ENCODE assay signal across 14 mouse cellular contexts in genomic region chr9:112793537-112793936, GRCm38 (mm10).
DNase-seq lines count a peak whose midpoint lies in the region; ATAC-seq and TF ChIP-seq lines count a peak whose summit lies in the region.
"Had no signal": no experiment of that assay in that cellular context is flagged by ENCODE, and none has a peak within 500 bp of the region (broad histone marks: within the 10 kb centered on the region; RNA-seq: fewer than 3 reads in every experiment).

No protein-coding gene starts in this region.

- no peaks in the 10 kb centered on the region for H3K4me1 ChIP-seq in hindbrain, embryonic 11.5 days (replicated peaks; ENCODE audit: control insufficient read depth, insufficient read depth, low read length)
- no peaks in the 10 kb centered on the region for H3K4me1 ChIP-seq in hindbrain, embryonic 10.5 days (replicated peaks)
- no peaks in the 10 kb centered on the region for H3K4me1 ChIP-seq in midbrain, embryonic 14.5 days (ENCODE audit: control insufficient read depth, insufficient read depth, low read length)
- no peaks in the 10 kb centered on the region for H3K4me1 ChIP-seq in midbrain, embryonic 11.5 days (ENCODE audit: control insufficient read depth, insufficient read depth, low read length)
- no peaks in the 10 kb centered on the region for H3K4me1 ChIP-seq in stomach, postnatal 0 days (replicated peaks; ENCODE audit: control insufficient read depth, insufficient read depth)
- H3K4me1 ChIP-seq: embryonic facial prominence, embryonic 15.5 days; hindbrain, embryonic 15.5 days; limb, embryonic 12.5 days had no signal

- TF ChIP-seq EP300 in stomach, postnatal 0 days (optimal IDR thresholded peaks at IDR 0.05), result no peak

- no peak overlapping the region for H3K27ac ChIP-seq in hindbrain, embryonic 11.5 days (ENCODE audit: low read depth, low read length)
- H3K27ac ChIP-seq in hindbrain, embryonic 10.5 days, result no peak overlapping the region
- H3K27ac ChIP-seq in midbrain, embryonic 14.5 days (replicated peaks; ENCODE audit: low read depth, low read length), result no peak overlapping the region
- no peak overlapping the region for H3K27ac ChIP-seq in midbrain, embryonic 11.5 days (ENCODE audit: low read depth, low read length)
- no peak overlapping the region for H3K27ac ChIP-seq in stomach, postnatal 0 days (replicated peaks)
- H3K27ac ChIP-seq: embryonic facial prominence, embryonic 15.5 days; hindbrain, embryonic 15.5 days; limb, embryonic 12.5 days had no signal

- H3K36me3 ChIP-seq in hindbrain, embryonic 11.5 days (ENCODE audit: control insufficient read depth, insufficient read depth, low read length), result no peaks in the 10 kb centered on the region
- no peaks in the 10 kb centered on the region for H3K36me3 ChIP-seq in hindbrain, embryonic 10.5 days
- no peaks in the 10 kb centered on the region for H3K36me3 ChIP-seq in midbrain, embryonic 14.5 days (ENCODE audit: control insufficient read depth, insufficient read depth, low read length)
- no peaks in the 10 kb centered on the region for H3K36me3 ChIP-seq in midbrain, embryonic 11.5 days (ENCODE audit: control insufficient read depth, insufficient read depth, low read length)
- H3K36me3 ChIP-seq in stomach, postnatal 0 days (ENCODE audit: control insufficient read depth, insufficient read depth, low read length), result no peaks in the 10 kb centered on the region
- H3K36me3 ChIP-seq: embryonic facial prominence, embryonic 15.5 days; G1E; hindbrain, embryonic 15.5 days; limb, embryonic 12.5 days had no signal

- H3K4me2 ChIP-seq in hindbrain, embryonic 11.5 days (replicated peaks; ENCODE audit: low read depth, low read length), result no peak overlapping the region
- H3K4me2 ChIP-seq in midbrain, embryonic 14.5 days (ENCODE audit: low read length), result no peak overlapping the region
- H3K4me2 ChIP-seq in midbrain, embryonic 11.5 days, result no peak overlapping the region
- no peak overlapping the region for H3K4me2 ChIP-seq in stomach, postnatal 0 days (replicated peaks; ENCODE audit: low read depth)
- H3K4me2 ChIP-seq: embryonic facial prominence, embryonic 15.5 days; hindbrain, embryonic 15.5 days; limb, embryonic 12.5 days had no signal

- 74% methylated on average over 2 of the region's 2 CpGs for WGBS in hindbrain, embryonic 11.5 days
- WGBS in hindbrain, embryonic 10.5 days, result 68% methylated on average over 2 of the region's 2 CpGs
- WGBS in midbrain, embryonic 14.5 days, result 72% methylated on average over 2 of the region's 2 CpGs
- 71% methylated on average over 2 of the region's 2 CpGs for WGBS in midbrain, embryonic 11.5 days
- 57% methylated on average over 2 of the region's 2 CpGs for WGBS in stomach, postnatal 0 days

- H3K4me3 ChIP-seq in hindbrain, embryonic 11.5 days (ENCODE audit: low read depth, low read length), result no peak overlapping the region
- H3K4me3 ChIP-seq in hindbrain, embryonic 10.5 days, result no peak overlapping the region
- H3K4me3 ChIP-seq in midbrain, embryonic 14.5 days (replicated peaks; ENCODE audit: low read depth, low read length), result no peak overlapping the region
- no peak overlapping the region for H3K4me3 ChIP-seq in midbrain, embryonic 11.5 days (ENCODE audit: low read depth, low read length)
- no peak overlapping the region for H3K4me3 ChIP-seq in stomach, postnatal 0 days (ENCODE audit: low read depth, low read length)
- H3K4me3 ChIP-seq: embryonic facial prominence, embryonic 15.5 days; hindbrain, embryonic 15.5 days; limb, embryonic 12.5 days had no signal

- peak; percentile 30; the same call in 1 of the 2 replicates for ATAC-seq in hindbrain, embryonic 11.5 days (ENCODE audit: low FRiP score)
- no peak for ATAC-seq in midbrain, embryonic 14.5 days (ENCODE audit: low FRiP score, low TSS enrichment)
- no peak for ATAC-seq in midbrain, embryonic 11.5 days (ENCODE audit: low FRiP score)
- no peak for ATAC-seq in stomach, postnatal 0 days (ENCODE audit: low FRiP score, low TSS enrichment)

- DNase-seq in hindbrain, embryonic 11.5 days (ENCODE audit: low spot score), result peak; percentile 14
- DNase-seq in hindbrain, embryonic 10.5 days (ENCODE audit: low spot score), result no peak
- DNase-seq in midbrain, embryonic 14.5 days, result peak; percentile 24
- no peak for DNase-seq in midbrain, embryonic 11.5 days (ENCODE audit: low spot score, missing footprints)
- DNase-seq in ZHBTc4 (ENCODE audit: low read depth, low spot score), result peak; percentile 61
- no peak for DNase-seq in stomach, postnatal 0 days (ENCODE audit: low spot score)
- DNase-seq in layer of hippocampus, adult 9-10 months (ENCODE audit: low spot score), result no peak
- DNase-seq: adrenal gland, adult 2 months; lung, postnatal 4 days; thymus, postnatal 4 days had no signal

- TF ChIP-seq CTCF in stomach, postnatal 0 days (IDR thresholded peaks at IDR 0.05; ENCODE audit: low read depth), result peak; percentile 56

- H3K27me3 ChIP-seq in hindbrain, embryonic 11.5 days (ENCODE audit: control insufficient read depth, insufficient read depth, low read length), result no peaks in the 10 kb centered on the region
- no peaks in the 10 kb centered on the region for H3K27me3 ChIP-seq in hindbrain, embryonic 10.5 days (ENCODE audit: insufficient read depth, poor library complexity, severe bottlenecking)
- H3K27me3 ChIP-seq in midbrain, embryonic 14.5 days (ENCODE audit: control insufficient read depth, insufficient read depth, low read length), result no peaks in the 10 kb centered on the region
- H3K27me3 ChIP-seq in midbrain, embryonic 11.5 days (ENCODE audit: control insufficient read depth, insufficient read depth, low read length), result no peaks in the 10 kb centered on the region
- no peaks in the 10 kb centered on the region for H3K27me3 ChIP-seq in stomach, postnatal 0 days (ENCODE audit: control insufficient read depth, insufficient read depth, low read length)
- H3K27me3 ChIP-seq: embryonic facial prominence, embryonic 15.5 days; hindbrain, embryonic 15.5 days; limb, embryonic 12.5 days had no signal

- no peaks in the 10 kb centered on the region for H3K9me3 ChIP-seq in hindbrain, embryonic 11.5 days (ENCODE audit: control insufficient read depth, low read length)
- H3K9me3 ChIP-seq in hindbrain, embryonic 10.5 days, result no peaks in the 10 kb centered on the region
- no peaks in the 10 kb centered on the region for H3K9me3 ChIP-seq in midbrain, embryonic 14.5 days (ENCODE audit: control insufficient read depth, low read length)
- H3K9me3 ChIP-seq in midbrain, embryonic 11.5 days (ENCODE audit: control insufficient read depth, low read length), result no peaks in the 10 kb centered on the region
- H3K9me3 ChIP-seq in stomach, postnatal 0 days (ENCODE audit: control insufficient read depth, low read length), result no peaks in the 10 kb centered on the region
- H3K9me3 ChIP-seq: embryonic facial prominence, embryonic 15.5 days; hindbrain, embryonic 15.5 days; limb, embryonic 12.5 days had no signal

- no peak overlapping the region for H3K9ac ChIP-seq in hindbrain, embryonic 11.5 days (ENCODE audit: low read depth, low read length)
- H3K9ac ChIP-seq in midbrain, embryonic 14.5 days (replicated peaks; ENCODE audit: low read length), result no peak overlapping the region
- H3K9ac ChIP-seq in midbrain, embryonic 11.5 days (ENCODE audit: low read length), result no peak overlapping the region
- H3K9ac ChIP-seq in stomach, postnatal 0 days (ENCODE audit: low read length), result no peak overlapping the region
- H3K9ac ChIP-seq: embryonic facial prominence, embryonic 15.5 days; hindbrain, embryonic 15.5 days; limb, embryonic 12.5 days had no signal

Comparison
In these comparisons a context has a peak if more than half of its experiments do, and no peak if none do; other contexts are left out.
1. DNase-seq: peak in hindbrain, embryonic 11.5 days (single experiment), midbrain, embryonic 14.5 days (single experiment) and ZHBTc4 (single experiment); none in hindbrain, embryonic 10.5 days (single experiment), midbrain, embryonic 11.5 days (single experiment), stomach, postnatal 0 days (single experiment) and layer of hippocampus, adult 9-10 months (single experiment).